7 mouse cellular contexts compared by ENCODE assay signal in genomic region chr4:130573012-130573350, GRCm38 (mm10). TPM values are rescaled to one million over a fixed set of nuclear protein-coding genes. Genes with fewer than 3 reads are reported as not detected.
A peak's percentile ranks its signal among the peaks of the same experiment; 100 is the strongest.
DNase-seq lines count a peak whose midpoint lies in the region; ATAC-seq lines count a peak whose summit lies in the region.

No protein-coding gene starts in this region.

- no peak for DNase-seq in liver, embryonic 13.5 days
- DNase-seq in c-Kit-positive CD71-positive TER-119-positive erythroid progenitor cells, embryonic 14.5 days (ENCODE audit: low spot score): no peak
- no peak for DNase-seq in spleen, postnatal 14 days (ENCODE audit: low spot score in 2 of 2)
- no peak for DNase-seq in adrenal gland, adult (ENCODE audit: inconsistent age in 2 of 2, low spot score in 1 of 2)

- H3K4me2 ChIP-seq in forebrain, embryonic 12.5 days: peak overlapping the region; percentile 75
- H3K4me2 ChIP-seq in liver, embryonic 13.5 days: peak overlapping the region; percentile 79

- peaks cover 84% of the 10 kb centered on the region for H3K27me3 ChIP-seq in megakaryocyte, embryonic 14.5 days (replicated peaks)
- H3K27me3 ChIP-seq in forebrain, embryonic 12.5 days: no peaks in the 10 kb centered on the region; the same call in 1 of the 2 replicates
- H3K27me3 ChIP-seq in liver, embryonic 13.5 days: peaks cover 69% of the 10 kb centered on the region

- peak overlapping the region; percentile 86 for H3K27ac ChIP-seq in forebrain, embryonic 12.5 days
- H3K27ac ChIP-seq in liver, embryonic 13.5 days: no peak overlapping the region

- no peak for ATAC-seq in megakaryocyte, adult 5-6 weeks (ENCODE audit: poor library complexity, severe bottlenecking)
- peak; percentile 16; the same call in 1 of the 2 replicates for ATAC-seq in forebrain, embryonic 12.5 days (ENCODE audit: low FRiP score)
- no peak for ATAC-seq in liver, embryonic 13.5 days (ENCODE audit: low read depth)

- peak overlapping the region; percentile 97 for H3K9ac ChIP-seq in forebrain, embryonic 12.5 days
- no peak overlapping the region for H3K9ac ChIP-seq in liver, embryonic 13.5 days

- H3K4me3 ChIP-seq in megakaryocyte, embryonic 14.5 days (replicated peaks): peak overlapping the region; percentile 91
- H3K4me3 ChIP-seq in forebrain, embryonic 12.5 days (replicated peaks): peak overlapping the region; percentile 95
- H3K4me3 ChIP-seq in liver, embryonic 13.5 days (replicated peaks): peak overlapping the region; percentile 59

- H3K4me1 ChIP-seq in megakaryocyte, embryonic 14.5 days: peaks cover 47% of the 10 kb centered on the region
- H3K4me1 ChIP-seq in forebrain, embryonic 12.5 days: peaks cover 55% of the 10 kb centered on the region
- peaks cover 8% of the 10 kb centered on the region; the same call in 1 of the 2 replicates for H3K4me1 ChIP-seq in liver, embryonic 13.5 days (replicated peaks)

- WGBS in forebrain, embryonic 12.5 days: under 1% methylated on average over 6 of the region's 6 CpGs
- WGBS in liver, embryonic 13.5 days (ENCODE audit: insufficient replicate concordance): 5% methylated on average over 6 of the region's 6 CpGs

- peaks cover 3% of the 10 kb centered on the region; the same call in 1 of the 2 replicates for H3K9me3 ChIP-seq in megakaryocyte, embryonic 14.5 days
- H3K9me3 ChIP-seq in forebrain, embryonic 12.5 days: no peaks in the 10 kb centered on the region
- no peaks in the 10 kb centered on the region for H3K9me3 ChIP-seq in liver, embryonic 13.5 days (replicated peaks)

- no peaks in the 10 kb centered on the region for H3K36me3 ChIP-seq in megakaryocyte, embryonic 14.5 days (replicated peaks; ENCODE audit: low read length)
- H3K36me3 ChIP-seq in forebrain, embryonic 12.5 days (replicated peaks): no peaks in the 10 kb centered on the region
- no peaks in the 10 kb centered on the region for H3K36me3 ChIP-seq in liver, embryonic 13.5 days

RNA-seq across cellular contexts. Expression of gene Nkain1, which starts 1.0 kb away (rescaled TPM):
- not detected in 2 replicates for polyA plus RNA-seq in megakaryocyte, embryonic 14.5 days (2012; ENCODE audit: insufficient read depth, low replicate concordance)
- not detected in 2 replicates for total RNA-seq in megakaryocyte, adult 5-6 weeks (2015)
- not detected in 2 replicates for total RNA-seq in megakaryocyte, adult 5-6 weeks (2017)
- 7.0 and 11.0 TPM in 2 replicates for polyA plus RNA-seq in forebrain, embryonic 12.5 days (2016; fragmentation: Nextera tagmentation; extraction: Ambion mirVana)
- polyA plus RNA-seq in liver, embryonic 13.5 days (2015; fragmentation: Nextera tagmentation; extraction: Ambion mirVana): not detected in 2 replicates
